Mouse (Mus musculus) ES-E14 (cell line): ENCODE results near the gene Gnat3. TPM values are rescaled to one million over a fixed set of nuclear protein-coding genes. Genes with fewer than 3 reads are reported as not detected.

Source experiments
- DNase-seq: peaks from one replicate; pipeline ENCODE4 v3.0.0-alpha.2; 2013; ENCODE audit warnings: low read depth, low spot score
- H3K27ac ChIP-seq: 2 replicates; pipeline ENCODE4 v1.5.1; 2012; ENCODE audit warnings: low read depth, mild to moderate bottlenecking, low read length, moderate library complexity, mixed read lengths; ENCODE audit not compliant: poor library complexity, insufficient read depth, severe bottlenecking
- H3K36me3 ChIP-seq: 2 replicates; pipeline ENCODE4 v1.6.1; 2012; ENCODE audit warnings: mild to moderate bottlenecking, low read length, moderate library complexity, mixed read lengths; ENCODE audit not compliant: control insufficient read depth, poor library complexity, insufficient read depth, severe bottlenecking
- H3K4me1 ChIP-seq, 2 experiments: fragments of 150-350 bp in 1 of 2; sonication (generic) in 1 of 2; 2 replicates each; pipeline ENCODE4 v1.6.1; 2012; ENCODE audit warnings: low read length in 2 of 2, mild to moderate bottlenecking in 1 of 2, mixed read lengths in 1 of 2; ENCODE audit not compliant: control insufficient read depth in 2 of 2, insufficient read depth in 2 of 2, poor library complexity in 1 of 2
- H3K4me3 ChIP-seq, 2 experiments: fragments of 150-350 bp in 1 of 2; sonication (generic) in 1 of 2; 2 replicates each; pipeline ENCODE4 v1.5.1; 2012; ENCODE audit warnings: low read length in 2 of 2, low read depth in 1 of 2, mild to moderate bottlenecking in 1 of 2, mixed read lengths in 1 of 2; ENCODE audit not compliant: insufficient read depth in 1 of 2, poor library complexity in 1 of 2, severe bottlenecking in 1 of 2
- H3K9ac ChIP-seq: 2 replicates; pipeline ENCODE4 v1.6.1; 2012; ENCODE audit warnings: low read depth, mild to moderate bottlenecking, low read length, mixed read lengths; ENCODE audit not compliant: poor library complexity, insufficient read depth, severe bottlenecking
- H3K9me3 ChIP-seq: fragments of 150-350 bp; sonication (generic); 2 replicates; pipeline ENCODE4 v1.6.1; 2012; ENCODE audit warnings: low read depth, mild to moderate bottlenecking, low read length; ENCODE audit not compliant: control insufficient read depth, insufficient read depth
- CHD2 ChIP-seq: IDR thresholded peaks from 2 replicates; pipeline ENCODE4 v1.6.1; 2014; ENCODE audit warnings: mild to moderate bottlenecking, low read depth, low read length, inconsistent platforms
- HCFC1 ChIP-seq: IDR thresholded peaks from 2 replicates; pipeline ENCODE4 v1.6.1; 2012; ENCODE audit warnings: low read length, inconsistent platforms, borderline replicate concordance; ENCODE audit not compliant: insufficient read depth
- MAFK ChIP-seq: IDR thresholded peaks from 2 replicates; pipeline ENCODE4 v1.6.1; 2014; ENCODE audit warnings: mild to moderate bottlenecking, low read depth, low read length, inconsistent platforms; ENCODE audit not compliant: insufficient read depth
- ZC3H11A ChIP-seq: IDR thresholded peaks from 2 replicates; pipeline ENCODE4 v1.6.1; 2012; ENCODE audit warnings: low read depth, mild to moderate bottlenecking, inconsistent platforms, low read length, borderline replicate concordance
- ZNF384 ChIP-seq: IDR thresholded peaks from 2 replicates; pipeline ENCODE4 v1.6.1; 2012; ENCODE audit warnings: low read depth, low read length, inconsistent platforms
- in situ Hi-C, 2 experiments: fragments of 600-800 bp; cut with MboI; formaldehyde crosslinking; loops; one replicate each; pipeline ENCODE4 v1.15.1; 2025; ENCODE audit warnings: low sequenced_read_pairs in 2 of 2, inconsistent platforms in 1 of 2; ENCODE audit not compliant: unreplicated experiment in 2 of 2
- total RNA-seq: library from RNA; depleted of rRNA; stranded (reverse); fragments of 300-350 nt; gene quantifications from 2 replicates; pipeline ENCODE4 v1.2.3, GENCODE M21; 2012; rRNA removed

Gnat3 gene
- total RNA-seq = not detected in 2 replicates

- in situ Hi-C loops = no loop called here
- H3K4me3 ChIP-seq = no peak within 1 kb of the TSS
- no peak within 1 kb of the TSS for H3K9ac ChIP-seq
- DNase-seq = no peak
- TF ChIP-seq ZNF384 = no peak
- TF ChIP-seq HCFC1 = no peak
- TF ChIP-seq MAFK = no peak
- no peak for TF ChIP-seq ZC3H11A
- no peak for TF ChIP-seq CHD2
- H3K36me3 ChIP-seq = no peaks in the 10 kb centered on the region
- H3K27ac ChIP-seq = no peak within 1 kb of the TSS
- H3K4me1 ChIP-seq = no peaks in the 10 kb centered on the region
- H3K9me3 ChIP-seq = no peaks in the 10 kb centered on the region
Measured at GRCm38 (mm10) chr5:17962249-17962648, at the start of gene Gnat3. TSS of gene Gnat3 (plus strand) at chr5:17962549.

GRCm38 (mm10) chr5:17918966-17919365 is 43.4 kb upstream of the Gnat3 start:
- no peaks in the 10 kb centered on the region for H3K36me3 ChIP-seq
- TF ChIP-seq CHD2 = no peak
- TF ChIP-seq HCFC1 = no peak
- no peak for TF ChIP-seq ZC3H11A
- no peaks in the 10 kb centered on the region for H3K4me1 ChIP-seq
- no peak overlapping the region for H3K27ac ChIP-seq
- no peak overlapping the region for H3K9ac ChIP-seq
- no peaks in the 10 kb centered on the region for H3K9me3 ChIP-seq
- in situ Hi-C loops = no loop called here
- no peak for DNase-seq
- no peak overlapping the region for H3K4me3 ChIP-seq

DNA sequence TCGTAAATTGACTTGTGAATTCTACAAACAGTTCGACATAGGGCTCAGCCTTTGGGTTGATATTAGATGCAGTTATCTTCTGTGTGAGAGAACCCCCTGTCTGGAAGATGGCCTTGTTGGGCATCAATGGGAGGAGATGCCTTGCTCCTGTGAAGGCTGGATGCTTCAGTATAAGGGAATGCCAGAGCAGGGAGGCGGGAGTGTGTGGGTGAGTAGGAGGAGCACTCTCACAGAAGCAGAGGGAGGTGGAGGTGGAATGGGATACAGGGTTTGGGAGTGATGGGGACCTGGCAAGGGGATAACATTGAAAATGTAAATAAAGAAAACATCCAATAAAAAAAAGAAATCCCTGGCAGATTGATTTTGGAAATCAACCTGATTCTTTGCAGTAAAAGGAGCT is 38.7 kb upstream of the Gnat3 start:
- DNase-seq = no peak
- TF ChIP-seq MAFK = no peak
- no peak for TF ChIP-seq ZNF384
- TF ChIP-seq CHD2 = no peak
- TF ChIP-seq ZC3H11A = no peak
- no peak for TF ChIP-seq HCFC1

GRCm38 (mm10) chr5:17924085-17924518 is 38.2 kb upstream of the Gnat3 start:
- DNase-seq = no peak
- in situ Hi-C loops = no loop called here
- no peak overlapping the region for H3K9ac ChIP-seq
- no peak overlapping the region for H3K27ac ChIP-seq
- H3K4me3 ChIP-seq = no peak overlapping the region
- no peaks in the 10 kb centered on the region for H3K36me3 ChIP-seq
- H3K4me1 ChIP-seq = peaks cover 0 to under 1% of the 10 kb centered on the region in 2 experiments; a peak in 1 of 4 replicates
- no peaks in the 10 kb centered on the region for H3K9me3 ChIP-seq
- TF ChIP-seq MAFK (no peak), ZC3H11A (no peak), HCFC1 (no peak), ZNF384 (no peak), CHD2 (no peak)

More for the DNA sequence above, 38.7 kb upstream of the Gnat3 start:
- in situ Hi-C loops = no loop called here
- Histone ChIP-seq H3K27ac (no peak overlapping the region), H3K36me3 (no peaks in the 10 kb centered on the region), H3K4me1 (no peaks in the 10 kb centered on the region), H3K9ac (no peak overlapping the region), H3K9me3 (no peaks in the 10 kb centered on the region), H3K4me3 (no peak overlapping the region)

DNA sequence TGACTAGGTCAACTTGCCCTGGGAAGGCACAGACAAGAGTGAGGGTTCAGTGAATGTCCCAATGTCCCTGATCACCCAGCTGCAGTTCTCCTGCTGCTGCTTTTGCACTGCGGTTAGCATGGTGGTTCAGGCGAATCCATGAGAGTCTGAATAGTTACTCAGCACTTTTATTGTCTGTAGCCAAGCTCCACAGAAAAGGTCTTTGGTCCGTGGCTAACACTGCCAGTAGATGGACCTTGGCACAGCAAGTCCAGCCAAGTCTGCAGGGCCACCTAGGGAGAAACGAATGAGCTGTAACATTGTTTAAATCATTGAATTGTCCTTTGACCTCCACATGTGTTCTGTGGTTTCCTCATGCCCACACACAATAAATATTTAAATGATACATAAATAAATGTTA is 33.9 kb upstream of the Gnat3 start:
- in situ Hi-C loops = no loop called here
- DNase-seq = no peak
- H3K9ac ChIP-seq = no peak overlapping the region

More for the DNA sequence above, 33.9 kb upstream of the Gnat3 start:
- no peaks in the 10 kb centered on the region for H3K9me3 ChIP-seq
- H3K4me3 ChIP-seq = no peak overlapping the region
- no peaks in the 10 kb centered on the region for H3K36me3 ChIP-seq
- H3K4me1 ChIP-seq = peaks cover 0 to 2% of the 10 kb centered on the region in 2 experiments; a peak in 1 of 4 replicates
- TF ChIP-seq HCFC1 (no peak), CHD2 (no peak), ZC3H11A (no peak), MAFK (no peak), ZNF384 (no peak)
- no peak overlapping the region for H3K27ac ChIP-seq
